Mouse (Mus musculus) neural tube, embryonic 15.5 days (tissue): ENCODE data around the gene Tbx3. TPM values are rescaled to one million over a fixed set of nuclear protein-coding genes. Genes with fewer than 3 reads are reported as not detected.

Source experiments
- ATAC-seq: fragments of 200-750 bp; cut with Nextera tagmentation; 2 replicates; pipeline ENCODE4 v1.8.0; 2017; ENCODE audit warnings: mild to moderate bottlenecking, moderate TSS enrichment, moderate library complexity; ENCODE audit not compliant: low FRiP score
- H3K27ac ChIP-seq: fragments of 300-500 bp; sonication (generic); replicated peaks from 2 replicates; pipeline ENCODE4 v1.5.1; 2015; ENCODE audit warnings: mild to moderate bottlenecking, inconsistent platforms
- H3K27me3 ChIP-seq: fragments of 300-500 bp; sonication (generic); replicated peaks from 2 replicates; pipeline ENCODE4 v1.6.1; 2015; ENCODE audit warnings: inconsistent platforms
- H3K36me3 ChIP-seq: fragments of 300-500 bp; sonication (generic); 2 replicates; pipeline ENCODE4 v1.6.1; 2015; ENCODE audit warnings: inconsistent platforms
- H3K4me1 ChIP-seq: fragments of 300-500 bp; sonication (generic); 2 replicates; pipeline ENCODE4 v1.6.1; 2015; ENCODE audit warnings: inconsistent platforms
- H3K4me2 ChIP-seq: fragments of 300-500 bp; sonication (generic); 2 replicates; pipeline ENCODE4 v1.6.1; 2015; ENCODE audit warnings: inconsistent platforms, mild to moderate bottlenecking, moderate library complexity
- H3K4me3 ChIP-seq: fragments of 300-500 bp; sonication (generic); replicated peaks from 2 replicates; pipeline ENCODE4 v1.5.1; 2015; ENCODE audit warnings: mild to moderate bottlenecking, inconsistent platforms
- H3K9ac ChIP-seq: fragments of 300-500 bp; sonication (generic); replicated peaks from 2 replicates; pipeline ENCODE4 v1.6.1; 2015; ENCODE audit warnings: mild to moderate bottlenecking, inconsistent platforms
- H3K9me3 ChIP-seq: fragments of 300-500 bp; sonication (generic); replicated peaks from 2 replicates; pipeline ENCODE4 v1.6.1; 2016; ENCODE audit warnings: inconsistent platforms
- WGBS: fragments of 180-500 bp; shearing (Covaris S2); methylation state at CpG from one replicate; pipeline ENCODE4 v1.1.7; 2015; ENCODE audit warnings: mixed read lengths; 5-methylcytosine and 5-hydroxymethylcytosine counted together
- polyA plus RNA-seq: library from polyadenylated mRNA; unstranded; fragments of >200 nt; fragmentation: Nextera tagmentation; extraction: Ambion mirVana; gene quantifications from 2 replicates; pipeline ENCODE4 v1.2.1, GENCODE M21; 2015

The Tbx3 gene
- polyA plus RNA-seq, 1 experiment from 2014 or later: 4.1 TPM

- Histone ChIP-seq H3K27me3 (peaks cover 96% of the 10 kb centered on the region), H3K4me3 (no peak overlapping the region), H3K4me2 (no peak overlapping the region), H3K4me1 (peaks cover 12% of the 10 kb centered on the region), H3K36me3 (no peaks in the 10 kb centered on the region), H3K9ac (no peak overlapping the region), H3K9me3 (no peaks in the 10 kb centered on the region), H3K27ac (no peak overlapping the region)
- no peak for ATAC-seq
- 17% methylated on average over 4 of the region's 4 CpGs for WGBS
These were observed 11.4 kb downstream of the Tbx3 start for GRCm38 (mm10) chr5:119681833-119682210.

DNA sequence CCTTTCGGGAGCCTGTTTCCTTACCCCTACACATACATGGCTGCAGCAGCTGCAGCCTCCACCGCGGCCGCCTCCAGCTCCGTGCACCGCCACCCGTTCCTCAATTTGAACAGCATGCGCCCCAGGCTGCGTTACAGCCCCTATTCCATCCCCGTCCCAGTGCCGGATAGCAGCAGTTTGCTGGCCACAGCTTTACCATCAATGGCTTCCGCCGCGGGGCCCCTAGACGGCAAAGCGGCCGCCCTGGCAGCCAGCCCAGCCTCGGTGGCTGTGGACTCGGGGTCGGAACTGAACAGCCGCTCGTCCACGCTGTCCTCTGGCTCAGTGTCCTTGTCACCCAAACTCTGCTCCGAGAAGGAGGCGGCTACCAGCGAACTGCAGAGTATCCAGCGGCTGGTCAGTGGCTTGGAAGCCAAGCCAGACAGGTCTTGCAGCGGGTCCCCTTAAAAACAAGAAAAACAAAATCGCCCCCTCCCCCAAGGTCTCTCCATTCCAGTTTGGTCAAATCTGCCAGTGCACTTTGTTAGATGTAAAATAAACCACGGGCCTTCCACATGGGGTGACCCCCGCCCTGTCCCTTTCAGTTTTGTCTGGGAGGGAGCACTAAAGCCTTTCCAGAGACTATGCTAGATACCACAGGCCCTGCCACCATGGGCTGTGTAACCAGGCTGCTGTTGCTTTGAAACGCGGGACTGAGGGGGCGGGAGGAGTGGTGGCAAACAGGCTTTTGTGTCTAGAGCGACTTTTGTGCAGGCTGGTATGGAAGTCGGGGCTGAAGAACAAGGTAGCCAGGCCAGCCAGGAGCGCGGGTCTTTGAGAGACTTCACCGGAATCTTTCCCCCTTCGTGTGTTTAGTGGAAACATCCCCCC, 12.4 kb downstream of the Tbx3 start:
- Histone ChIP-seq H3K9me3 (no peaks in the 10 kb centered on the region), H3K36me3 (no peaks in the 10 kb centered on the region), H3K9ac (no peak overlapping the region), H3K27ac (no peak overlapping the region), H3K4me1 (peaks cover 12% of the 10 kb centered on the region), H3K4me2 (no peak overlapping the region), H3K27me3 (peaks cover 96% of the 10 kb centered on the region), H3K4me3 (no peak overlapping the region)
- no peak for ATAC-seq
- 8% methylated on average over 40 of the region's 40 CpGs for WGBS

GRCm38 (mm10) chr5:119683861-119684260, 13.4 kb downstream of the Tbx3 start:
- H3K9me3 ChIP-seq: no peaks in the 10 kb centered on the region
- H3K9ac ChIP-seq: no peak overlapping the region
- peaks cover 96% of the 10 kb centered on the region for H3K27me3 ChIP-seq
- WGBS: 7% methylated on average over 5 of the region's 5 CpGs
- no peak overlapping the region for H3K4me3 ChIP-seq
- no peak overlapping the region for H3K4me2 ChIP-seq
- H3K36me3 ChIP-seq: no peaks in the 10 kb centered on the region
- H3K27ac ChIP-seq: no peak overlapping the region
- ATAC-seq: no peak
- peaks cover 12% of the 10 kb centered on the region for H3K4me1 ChIP-seq

- no peak for ATAC-seq
- Histone ChIP-seq H3K27ac (no peak overlapping the region), H3K4me3 (no peak overlapping the region), H3K4me1 (peaks cover 12% of the 10 kb centered on the region), H3K36me3 (no peaks in the 10 kb centered on the region), H3K4me2 (no peak overlapping the region), H3K27me3 (peaks cover 98% of the 10 kb centered on the region), H3K9me3 (no peaks in the 10 kb centered on the region), H3K9ac (no peak overlapping the region)
- WGBS: 6% methylated on average over 15 of the region's 15 CpGs
These were observed 14.4 kb downstream of the Tbx3 start for GRCm38 (mm10) chr5:119684701-119685391.

DNA sequence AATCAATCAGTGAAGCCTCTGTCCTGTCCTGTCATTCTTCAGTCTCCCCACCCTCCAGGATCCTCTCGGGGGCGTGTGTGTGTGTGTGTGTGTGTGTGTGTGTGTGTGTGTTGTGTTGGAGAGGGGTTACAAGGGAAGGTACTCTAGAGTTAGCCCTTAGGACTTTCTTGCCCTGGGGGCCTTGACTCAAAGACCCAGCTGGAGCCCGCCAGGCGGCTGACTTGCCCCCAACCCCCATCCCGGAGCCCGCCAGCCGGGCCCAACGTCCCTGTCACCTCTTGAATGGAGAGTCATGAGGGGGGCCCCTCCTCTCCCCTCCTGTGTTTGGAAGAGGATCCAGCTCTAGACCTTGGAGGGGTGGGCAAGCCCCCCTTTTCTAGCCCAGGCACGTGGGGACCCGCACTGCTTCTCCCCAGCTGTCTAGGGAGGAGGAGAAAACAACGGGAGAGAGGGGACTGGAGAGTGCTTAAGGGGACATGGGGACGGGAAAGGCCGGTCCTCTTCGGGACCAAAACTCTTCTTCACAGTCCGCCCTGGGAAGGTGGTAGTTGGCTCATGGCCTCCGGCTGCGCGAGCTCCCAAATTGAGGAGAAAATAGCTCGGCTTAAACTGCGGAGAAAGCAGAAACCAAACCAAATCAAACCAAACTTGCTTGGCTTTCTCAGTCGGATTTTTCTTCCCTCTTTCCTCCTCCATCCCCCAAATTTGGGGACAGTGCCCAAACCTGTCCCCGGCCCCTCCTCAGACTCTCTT, 15.2 kb downstream of the Tbx3 start:
- 4% methylated on average over 22 of the region's 22 CpGs for WGBS
- Histone ChIP-seq H3K4me2 (peak overlapping the region; percentile 40), H3K9ac (no peak overlapping the region), H3K36me3 (no peaks in the 10 kb centered on the region), H3K27me3 (peaks cover 98% of the 10 kb centered on the region), H3K4me1 (peaks cover 7% of the 10 kb centered on the region), H3K27ac (no peak overlapping the region), H3K4me3 (no peak overlapping the region), H3K9me3 (no peaks in the 10 kb centered on the region)
- ATAC-seq: no peak

GRCm38 (mm10) chr5:119686199-119686964, 15.9 kb downstream of the Tbx3 start:
- Histone ChIP-seq H3K4me3 (no peak overlapping the region), H3K36me3 (no peaks in the 10 kb centered on the region)

DNA sequence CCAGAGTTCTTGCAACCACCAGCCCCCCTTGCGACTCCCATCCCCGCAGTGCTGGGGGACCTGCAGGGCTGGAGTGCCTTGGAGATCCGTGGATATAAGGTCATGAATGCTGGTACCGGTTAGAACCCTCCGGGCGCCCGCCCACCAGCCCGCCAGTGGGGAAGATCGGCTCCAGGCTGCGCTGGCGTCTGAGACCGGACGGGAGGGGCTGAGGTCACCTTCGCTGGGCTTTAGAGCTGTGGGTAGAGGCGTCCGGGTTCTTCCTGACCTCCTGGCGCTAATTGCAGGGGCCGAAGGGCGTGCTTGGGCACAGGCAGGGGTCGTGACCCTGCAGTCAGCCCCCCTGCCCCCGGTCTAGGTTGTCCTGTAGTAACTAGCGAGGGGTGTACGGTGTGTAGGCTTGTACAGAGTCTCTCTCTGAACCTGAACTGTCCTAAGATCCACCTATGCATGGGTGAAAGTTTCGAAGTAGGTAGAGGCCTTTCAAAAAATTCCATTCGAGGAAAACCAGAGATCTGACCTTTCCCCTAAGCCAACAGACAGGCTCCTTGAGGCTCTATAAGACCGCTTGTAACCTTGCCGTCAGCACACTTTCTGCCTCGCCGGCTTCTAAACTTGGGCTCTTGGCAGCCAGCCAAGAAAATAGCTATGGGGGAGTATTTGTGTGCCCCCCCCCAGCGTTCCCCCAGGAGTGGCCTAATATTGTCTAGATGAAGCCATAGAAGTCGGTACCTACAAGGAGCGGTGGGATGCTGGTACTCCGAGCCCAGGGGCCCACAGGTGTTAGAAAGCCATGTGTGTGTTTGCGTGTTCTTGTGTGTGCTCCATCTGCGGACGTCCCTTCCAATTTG, 16.8 kb downstream of the Tbx3 start:
- no peaks in the 10 kb centered on the region for H3K9me3 ChIP-seq
- no peak overlapping the region; the same call in 1 of the 2 replicates for H3K4me2 ChIP-seq
- H3K27ac ChIP-seq: no peak overlapping the region
- H3K9ac ChIP-seq: no peak overlapping the region
- no peak for ATAC-seq
- WGBS: 5% methylated on average over 36 of the region's 36 CpGs
- H3K4me1 ChIP-seq: peaks cover 6% of the 10 kb centered on the region; the same call in 1 of the 2 replicates
- H3K36me3 ChIP-seq: no peaks in the 10 kb centered on the region
- no peak overlapping the region for H3K4me3 ChIP-seq
- peaks cover 96% of the 10 kb centered on the region for H3K27me3 ChIP-seq

More at GRCm38 (mm10) chr5:119686199-119686964, 15.9 kb downstream of the Tbx3 start:
- peak overlapping the region; percentile 40 for H3K4me2 ChIP-seq
- H3K27ac ChIP-seq: no peak overlapping the region
- H3K9ac ChIP-seq: no peak overlapping the region
- peaks cover 97% of the 10 kb centered on the region for H3K27me3 ChIP-seq
- no peak for ATAC-seq
- peaks cover 6% of the 10 kb centered on the region; the same call in 1 of the 2 replicates for H3K4me1 ChIP-seq
- under 1% methylated on average over 30 of the region's 30 CpGs for WGBS
- H3K9me3 ChIP-seq: no peaks in the 10 kb centered on the region

- Histone ChIP-seq H3K9me3 (no peaks in the 10 kb centered on the region), H3K27me3 (peaks cover 96% of the 10 kb centered on the region), H3K27ac (no peak overlapping the region), H3K9ac (no peak overlapping the region), H3K4me2 (no peak overlapping the region), H3K4me3 (no peak overlapping the region), H3K36me3 (no peaks in the 10 kb centered on the region), H3K4me1 (peaks cover 6% of the 10 kb centered on the region; the same call in 1 of the 2 replicates)
- WGBS: 8% methylated on average over 22 of the region's 22 CpGs
- no peak for ATAC-seq
These were observed 17.4 kb downstream of the Tbx3 start for GRCm38 (mm10) chr5:119687856-119688206.

GRCm38 (mm10) chr5:119688306-119688705, 17.8 kb downstream of the Tbx3 start:
- no peak for ATAC-seq
- Histone ChIP-seq H3K36me3 (no peaks in the 10 kb centered on the region), H3K4me3 (no peak overlapping the region), H3K27me3 (peaks cover 96% of the 10 kb centered on the region), H3K4me1 (peaks cover 6% of the 10 kb centered on the region; the same call in 1 of the 2 replicates), H3K9me3 (no peaks in the 10 kb centered on the region), H3K4me2 (no peak overlapping the region), H3K9ac (no peak overlapping the region), H3K27ac (no peak overlapping the region)
- 12% methylated on average over 3 of the region's 3 CpGs for WGBS

GRCm38 (mm10) chr5:119688914-119689420, 18.5 kb downstream of the Tbx3 start:
- Histone ChIP-seq H3K9ac (no peak overlapping the region), H3K36me3 (no peaks in the 10 kb centered on the region), H3K27ac (no peak overlapping the region), H3K4me2 (no peak overlapping the region), H3K9me3 (no peaks in the 10 kb centered on the region), H3K27me3 (peaks cover 96% of the 10 kb centered on the region), H3K4me3 (no peak overlapping the region), H3K4me1 (peaks cover 6% of the 10 kb centered on the region; the same call in 1 of the 2 replicates)
- 14% methylated on average over 8 of the region's 8 CpGs for WGBS
- ATAC-seq: no peak
